Mouse (Mus musculus) right cerebral cortex, postnatal 10 days (tissue): Measurements from ENCODE around the gene Btc.

Experiments used
- DNase-seq, 2 experiments: peaks; one replicate each; pipeline ENCODE4 v3.0.0; 2021; ENCODE audit warnings: low spot score in 2 of 2

The Btc gene

DNA sequence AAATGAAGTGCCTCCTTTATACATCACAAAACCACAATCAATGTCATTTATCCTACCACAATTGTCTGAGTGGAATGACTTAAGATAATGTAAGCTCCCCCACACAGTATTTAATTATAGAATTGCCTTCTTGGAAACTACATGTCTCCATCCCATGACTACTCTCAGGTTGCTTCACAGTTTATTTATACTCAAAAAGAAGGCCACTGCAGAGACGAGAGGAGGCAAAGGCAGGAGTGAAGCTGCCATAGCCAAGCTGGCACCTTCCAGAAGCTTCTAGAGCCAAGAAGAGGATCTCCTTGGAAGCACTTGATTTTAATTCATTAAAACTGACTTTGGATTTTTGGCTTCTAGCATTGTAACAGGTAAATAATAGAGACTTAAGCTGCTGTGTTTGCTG, 81.0 kb downstream of the Btc start:
- no peak for DNase-seq

DNA sequence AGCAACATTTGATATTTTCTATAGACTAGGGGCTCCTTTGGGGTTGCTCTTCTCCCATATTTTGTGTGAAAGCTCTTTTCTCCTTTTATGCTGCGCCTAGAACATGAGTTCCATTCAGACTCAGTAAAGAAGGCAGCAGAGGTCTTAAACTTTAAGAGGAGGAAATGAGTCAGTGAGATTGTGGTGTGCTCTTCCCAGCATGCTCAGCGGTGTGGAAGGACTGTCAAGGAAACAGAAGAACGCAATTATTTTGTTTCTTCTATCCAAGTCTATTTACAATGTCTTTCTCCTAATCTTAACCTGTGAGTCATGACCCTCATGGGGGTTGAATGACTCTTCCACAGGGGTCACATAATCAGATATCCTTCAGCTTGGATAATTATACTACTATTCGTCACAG, 82.4 kb downstream of the Btc start:
- DNase-seq: no peak

DNA sequence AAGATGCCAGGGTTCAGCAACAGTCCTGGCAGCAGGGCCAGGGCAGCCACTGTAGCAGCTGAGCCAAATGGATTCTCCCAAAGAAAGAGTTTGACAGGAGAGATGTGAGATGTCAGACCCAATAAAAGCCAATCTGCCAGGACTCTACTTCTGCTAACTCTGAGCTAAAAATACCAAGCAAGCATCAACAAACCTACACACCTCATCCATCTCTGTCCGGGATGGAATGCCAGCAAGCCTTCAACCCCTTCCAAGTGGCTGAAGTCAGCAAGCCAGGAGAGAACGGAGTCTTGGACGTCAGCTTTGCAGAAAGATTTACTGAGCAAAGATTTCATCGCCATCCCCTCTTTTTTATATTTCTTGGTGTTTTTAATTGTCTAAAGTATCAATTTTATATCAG, 88.8 kb downstream of the Btc start:
- DNase-seq: no peak

DNA sequence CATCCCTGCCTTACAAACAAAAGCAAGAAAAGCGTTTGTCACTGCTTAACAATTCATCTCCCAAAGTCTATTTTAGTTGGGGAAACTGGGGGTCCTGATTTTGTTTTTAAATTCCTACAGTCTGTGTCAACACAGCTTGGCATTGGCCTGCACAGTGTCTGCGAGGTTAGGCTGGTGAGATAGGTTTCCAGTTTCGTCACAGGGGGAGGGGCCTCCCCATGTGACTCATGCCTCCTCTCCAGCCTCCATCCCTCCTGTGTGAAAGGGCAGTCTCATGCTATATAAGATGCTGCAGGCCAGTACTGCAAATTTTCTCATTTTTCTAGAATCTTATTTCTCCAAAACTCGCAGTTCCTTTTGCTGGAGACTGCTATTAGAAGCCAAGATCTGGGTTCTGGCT, 91.0 kb downstream of the Btc start:
- DNase-seq: no peak

DNA sequence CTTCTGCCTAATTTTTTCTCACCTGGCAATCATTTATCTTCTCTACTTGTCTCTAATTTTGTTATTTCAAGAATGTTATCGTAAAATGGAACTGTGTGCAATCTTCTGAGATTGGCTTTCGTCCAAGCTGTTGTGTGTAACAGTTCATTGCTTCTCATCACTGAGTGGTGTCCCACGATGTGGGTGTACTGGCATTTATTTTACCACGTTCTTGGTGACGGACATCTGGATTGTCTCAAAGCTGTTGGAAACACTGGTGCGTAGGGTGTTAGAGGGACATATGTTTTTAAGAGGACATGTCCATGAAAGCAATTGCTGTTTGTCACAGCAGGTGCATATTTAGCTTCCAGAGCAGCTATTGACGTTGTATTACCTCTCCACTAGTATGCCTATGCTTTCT, 94.2 kb downstream of the Btc start:
- peak in 1 of 2 experiments; percentile 26 for DNase-seq

DNA sequence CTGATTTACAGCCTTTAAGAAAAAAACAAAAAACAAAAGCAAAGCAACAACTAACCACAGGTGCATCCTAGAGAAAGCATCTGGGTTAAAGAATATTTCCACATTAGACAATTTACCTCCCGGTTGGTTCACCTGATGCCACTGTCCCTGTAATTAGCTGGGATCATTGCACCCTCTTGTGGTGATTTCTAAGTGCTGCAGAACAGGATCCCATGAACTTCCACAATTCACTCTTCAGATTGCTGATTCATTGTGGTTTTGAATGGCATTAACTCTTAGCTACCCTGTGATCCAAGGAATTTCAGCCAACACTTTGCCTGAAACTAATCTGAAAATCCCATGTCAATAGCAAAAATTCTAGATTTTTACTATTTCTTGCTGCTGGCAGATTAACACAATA, 94.9 kb downstream of the Btc start:
- DNase-seq: peak; percentile 60 to 68
